In genomic region chr19:40513632-40514078, GRCm38 (mm10) we compare ENCODE assay signal across 8 mouse cellular contexts. TPM values are rescaled to one million over a fixed set of nuclear protein-coding genes. Genes with fewer than 3 reads are reported as not detected.
A peak's percentile ranks its signal among the peaks of the same experiment; 100 is the strongest.
DNase-seq lines count a peak whose midpoint lies in the region; ATAC-seq lines count a peak whose summit lies in the region.

TSS of gene Sorbs1 (minus strand) at chr19:40513779.

- H3K4me3 ChIP-seq in forebrain, embryonic 14.5 days (ENCODE audit: low read depth, low read length), result peak within 1 kb of the TSS; percentile 80
- peak within 1 kb of the TSS; percentile 75 for H3K4me3 ChIP-seq in neural tube, embryonic 15.5 days (replicated peaks)

- no peaks in the 10 kb centered on the region for H3K9me3 ChIP-seq in forebrain, embryonic 14.5 days (replicated peaks; ENCODE audit: control insufficient read depth, low read length)
- H3K9me3 ChIP-seq in neural tube, embryonic 15.5 days (replicated peaks), result no peaks in the 10 kb centered on the region

- H3K27me3 ChIP-seq in forebrain, embryonic 14.5 days (replicated peaks; ENCODE audit: control insufficient read depth, insufficient read depth, low read length), result no peaks in the 10 kb centered on the region
- H3K27me3 ChIP-seq in neural tube, embryonic 15.5 days (replicated peaks), result no peaks in the 10 kb centered on the region

- DNase-seq in ES-CJ7 (ENCODE audit: low read depth, low spot score), result peak; percentile 93
- peak; percentile 97 for DNase-seq in cerebellum, adult 11 months
- peak; percentile 97 for DNase-seq in forebrain, embryonic 14.5 days (ENCODE audit: low spot score)
- DNase-seq in heart, postnatal 14 days, result peak; percentile 96 to 98
- peak; percentile 97 for DNase-seq in layer of hippocampus, adult 11-12 months (ENCODE audit: low spot score)
- peak; percentile 97 to 98 for DNase-seq in lung, adult 18-20 months
- DNase-seq in testis, postnatal 14 days (ENCODE audit: low spot score), result peak; percentile 97

- peaks cover 12% of the 10 kb centered on the region for H3K4me1 ChIP-seq in forebrain, embryonic 14.5 days (ENCODE audit: control insufficient read depth, insufficient read depth, low read length)
- H3K4me1 ChIP-seq in neural tube, embryonic 15.5 days, result peaks cover 34% of the 10 kb centered on the region

- H3K27ac ChIP-seq in forebrain, embryonic 14.5 days (ENCODE audit: low read depth, low read length), result peak within 1 kb of the TSS; percentile 88
- peak within 1 kb of the TSS; percentile 91 for H3K27ac ChIP-seq in neural tube, embryonic 15.5 days (replicated peaks)

- under 1% methylated on average over 51 of the region's 51 CpGs for WGBS in forebrain, embryonic 14.5 days
- 0% methylated on average over 43 of the region's 51 CpGs for WGBS in neural tube, embryonic 15.5 days

- H3K9ac ChIP-seq in forebrain, embryonic 14.5 days (ENCODE audit: low read length), result peak within 1 kb of the TSS; percentile 82
- peak within 1 kb of the TSS; percentile 87 for H3K9ac ChIP-seq in neural tube, embryonic 15.5 days (replicated peaks)

- peak within 1 kb of the TSS; percentile 71 for H3K4me2 ChIP-seq in forebrain, embryonic 14.5 days (ENCODE audit: low read length)
- peak within 1 kb of the TSS; percentile 63 for H3K4me2 ChIP-seq in neural tube, embryonic 15.5 days

- intact Hi-C loops in heart, postnatal 14 days (cut with DNase I), result loop anchor here (2.0 to 5.0 kb wide), 3 partner anchors 36 to 119 kb away; no protein-coding TSS in a partner anchor

- ATAC-seq in forebrain, embryonic 14.5 days, result peak; percentile 97
- peak; percentile 97 for ATAC-seq in neural tube, embryonic 15.5 days (ENCODE audit: low FRiP score)

- H3K36me3 ChIP-seq in forebrain, embryonic 14.5 days (ENCODE audit: control insufficient read depth, insufficient read depth, low read length), result no peaks in the 10 kb centered on the region
- H3K36me3 ChIP-seq in neural tube, embryonic 15.5 days, result no peaks in the 10 kb centered on the region

RNA-seq across cellular contexts. Expression of gene Sorbs1, which starts in this region (rescaled TPM):
- 61.1 and 83.9 TPM in 2 replicates for polyA plus RNA-seq in forebrain, embryonic 14.5 days (2014; fragmentation: Nextera tagmentation; extraction: Ambion mirVana)
- 100 to 1,000 TPM; 523 to 539 TPM for total RNA-seq in heart, postnatal 14 days (2021)
- polyA plus RNA-seq in neural tube, embryonic 15.5 days (2015; fragmentation: Nextera tagmentation; extraction: Ambion mirVana), result 94.7 and 103 TPM in 2 replicates

Comparison
In these comparisons a context has a peak if more than half of its experiments do, and no peak if none do; other contexts are left out.
1. Peak in every context shown above with its lines: DNase-seq, ATAC-seq, H3K4me3 ChIP-seq and H3K27ac ChIP-seq.